Mouse (Mus musculus): ENCODE measurements around the gene Slc5a5. TPM values are rescaled to one million over a fixed set of nuclear protein-coding genes. Genes with fewer than 3 reads are reported as not detected.

The Slc5a5 gene
- polyA plus RNA-seq, 1 experiment from 2014 or later: 1.9 TPM

DNA sequence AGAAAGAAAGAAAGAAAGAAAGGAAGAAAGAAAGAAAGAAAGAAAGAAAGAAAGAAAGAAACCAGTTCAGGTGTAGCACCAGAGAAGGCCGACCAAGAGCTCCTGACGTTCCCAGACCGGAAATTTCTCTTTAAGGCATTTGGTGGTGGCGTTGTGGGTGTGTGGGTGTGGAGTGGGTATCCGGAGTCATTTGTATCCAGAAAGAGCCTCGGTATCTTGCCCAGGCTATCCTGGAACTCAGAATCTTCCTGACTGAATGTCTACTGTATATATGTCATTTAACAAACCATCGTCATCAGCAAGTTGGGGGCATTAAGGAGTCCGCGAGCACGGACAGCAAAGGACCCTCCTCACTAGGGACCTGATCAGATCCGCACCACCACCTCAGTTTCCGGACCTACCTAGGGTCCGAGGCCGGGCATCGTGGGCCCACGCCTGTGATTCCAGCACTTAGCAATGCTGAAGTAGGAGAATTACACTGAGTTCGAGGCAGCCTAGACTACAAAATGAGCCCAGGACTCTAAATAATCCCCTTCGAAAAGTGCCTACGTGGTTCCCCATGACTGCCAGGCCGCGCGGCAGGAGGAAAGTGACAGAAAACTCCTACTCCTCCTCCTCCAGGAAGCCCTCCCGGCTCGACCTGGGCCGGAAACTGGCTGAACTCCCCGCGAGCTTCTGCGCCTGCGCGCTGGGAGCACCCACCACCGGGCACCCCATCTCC is 19.8 kb downstream of the Slc5a5 start:
- peak overlapping the region; percentile 72 for H3K9ac ChIP-seq
- no peaks in the 10 kb centered on the region for H3K9me3 ChIP-seq
- peak overlapping the region; percentile 91 for H3K27ac ChIP-seq (replicated peaks)
- no peaks in the 10 kb centered on the region for H3K27me3 ChIP-seq
- H3K4me1 ChIP-seq (replicated peaks): peaks cover 43% of the 10 kb centered on the region
- peaks cover 4% of the 10 kb centered on the region; the same call in 1 of the 2 replicates for H3K36me3 ChIP-seq
- H3K4me2 ChIP-seq: peak overlapping the region; percentile 97
- WGBS: 7% methylated on average over 31 of the region's 31 CpGs
- no peak for ATAC-seq (ENCODE audit: low FRiP score, low read depth)
- H3K4me3 ChIP-seq: peak overlapping the region; percentile 86

DNA sequence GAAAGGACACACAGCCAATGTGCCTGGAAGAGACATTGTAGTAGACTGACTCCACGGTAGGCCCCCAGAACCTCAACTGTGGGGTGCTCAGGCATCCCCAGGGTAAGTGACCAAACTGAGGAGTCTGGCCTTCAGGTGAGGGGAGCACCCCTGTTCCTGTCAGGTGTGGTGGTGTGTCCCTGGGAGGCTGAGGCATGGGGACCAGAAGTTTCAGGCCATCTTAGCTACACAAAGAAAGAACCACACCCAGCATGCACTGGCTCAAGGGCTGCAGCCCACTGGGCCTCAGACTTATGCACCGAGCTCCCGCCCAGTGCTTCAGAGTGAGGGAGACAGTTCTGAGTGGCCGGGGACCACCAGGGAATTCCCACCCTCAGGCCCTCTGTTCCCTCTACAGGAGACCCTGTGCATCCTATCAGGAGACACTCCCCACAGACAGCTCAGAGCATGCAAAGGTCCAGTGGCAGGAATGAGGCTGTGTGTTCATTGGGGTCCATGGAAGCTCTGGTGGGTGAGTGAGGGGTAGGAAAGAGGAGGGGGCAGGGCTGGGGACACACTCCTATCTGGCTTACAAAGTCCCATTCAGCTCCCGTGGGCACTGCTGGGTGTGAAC is 21.3 kb downstream of the Slc5a5 start:
- WGBS: 87% methylated on average over 5 of the region's 5 CpGs
- H3K9ac ChIP-seq: no peak overlapping the region
- ATAC-seq (ENCODE audit: low FRiP score, low read depth): no peak
- peaks cover 6% of the 10 kb centered on the region; the same call in 1 of the 2 replicates for H3K36me3 ChIP-seq
- H3K4me2 ChIP-seq: no peak overlapping the region
- H3K27me3 ChIP-seq: no peaks in the 10 kb centered on the region
- no peak overlapping the region for H3K27ac ChIP-seq (replicated peaks)
- H3K4me1 ChIP-seq (replicated peaks): peaks cover 49% of the 10 kb centered on the region
- H3K4me3 ChIP-seq: no peak overlapping the region
- H3K9me3 ChIP-seq: no peaks in the 10 kb centered on the region

DNA sequence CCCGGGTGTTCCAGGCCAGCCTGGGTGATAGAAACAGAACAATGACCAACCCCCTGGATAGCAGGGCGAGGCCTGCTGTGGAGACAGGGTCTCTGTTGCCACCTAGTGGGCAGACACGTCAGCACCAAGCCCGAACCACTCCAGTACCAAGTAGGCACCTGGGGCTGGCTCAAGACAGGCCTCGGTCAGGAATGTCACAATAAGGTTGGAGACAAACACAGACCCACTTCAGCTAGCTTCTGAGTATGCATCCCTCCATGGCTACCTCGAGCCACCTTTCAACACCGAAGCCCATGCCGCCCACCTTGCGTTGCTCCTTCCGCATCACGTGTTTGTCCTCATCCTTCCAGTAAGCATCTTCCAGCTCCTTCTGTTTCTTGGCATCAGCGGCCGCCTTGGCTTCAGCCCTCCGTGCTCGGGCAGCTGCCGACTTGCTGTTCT is 22.9 kb downstream of the Slc5a5 start:
- ATAC-seq (ENCODE audit: low FRiP score, low read depth): no peak
- peaks cover 62% of the 10 kb centered on the region for H3K4me1 ChIP-seq (replicated peaks)

DNA sequence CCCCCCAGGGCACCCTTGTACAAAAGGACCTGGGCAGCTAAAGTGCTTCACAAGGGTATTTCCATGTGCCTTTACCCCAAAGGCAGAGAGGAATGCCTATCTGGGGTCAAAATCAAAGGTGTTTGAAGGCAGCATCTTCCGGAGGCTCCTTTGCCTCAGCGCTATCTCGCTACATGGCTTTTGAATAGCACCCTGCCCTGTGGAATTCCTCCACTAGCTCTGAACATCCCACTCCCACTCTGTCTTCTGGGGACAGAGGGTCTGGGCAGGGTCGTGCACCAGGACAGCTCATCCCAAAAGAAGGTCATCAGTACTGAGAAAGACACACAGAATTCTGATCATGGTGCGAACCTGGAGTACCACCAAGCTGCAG is 23.4 kb downstream of the Slc5a5 start:
- H3K36me3 ChIP-seq: peaks cover 6% of the 10 kb centered on the region; the same call in 1 of the 2 replicates
- H3K27ac ChIP-seq (replicated peaks): peak overlapping the region; percentile 69
- H3K4me3 ChIP-seq: no peak overlapping the region
- no peaks in the 10 kb centered on the region for H3K27me3 ChIP-seq
- H3K9ac ChIP-seq: peak overlapping the region; percentile 31; the same call in 1 of the 2 replicates
- peak overlapping the region; percentile 22 for H3K4me2 ChIP-seq
- peaks cover 62% of the 10 kb centered on the region for H3K4me1 ChIP-seq (replicated peaks)
- 38% methylated on average over 5 of the region's 5 CpGs for WGBS
- no peak for ATAC-seq (ENCODE audit: low FRiP score, low read depth)
- no peaks in the 10 kb centered on the region for H3K9me3 ChIP-seq

More for the DNA sequence above, 22.9 kb downstream of the Slc5a5 start:
- H3K4me2 ChIP-seq: peak overlapping the region; percentile 22; the same call in 1 of the 2 replicates
- peaks cover 6% of the 10 kb centered on the region; the same call in 1 of the 2 replicates for H3K36me3 ChIP-seq
- H3K4me3 ChIP-seq: no peak overlapping the region
- peak overlapping the region; percentile 69 for H3K27ac ChIP-seq (replicated peaks)
- WGBS: 44% methylated on average over 16 of the region's 16 CpGs
- H3K9me3 ChIP-seq: no peaks in the 10 kb centered on the region
- H3K27me3 ChIP-seq: no peaks in the 10 kb centered on the region
- peak overlapping the region; percentile 31; the same call in 1 of the 2 replicates for H3K9ac ChIP-seq

DNA sequence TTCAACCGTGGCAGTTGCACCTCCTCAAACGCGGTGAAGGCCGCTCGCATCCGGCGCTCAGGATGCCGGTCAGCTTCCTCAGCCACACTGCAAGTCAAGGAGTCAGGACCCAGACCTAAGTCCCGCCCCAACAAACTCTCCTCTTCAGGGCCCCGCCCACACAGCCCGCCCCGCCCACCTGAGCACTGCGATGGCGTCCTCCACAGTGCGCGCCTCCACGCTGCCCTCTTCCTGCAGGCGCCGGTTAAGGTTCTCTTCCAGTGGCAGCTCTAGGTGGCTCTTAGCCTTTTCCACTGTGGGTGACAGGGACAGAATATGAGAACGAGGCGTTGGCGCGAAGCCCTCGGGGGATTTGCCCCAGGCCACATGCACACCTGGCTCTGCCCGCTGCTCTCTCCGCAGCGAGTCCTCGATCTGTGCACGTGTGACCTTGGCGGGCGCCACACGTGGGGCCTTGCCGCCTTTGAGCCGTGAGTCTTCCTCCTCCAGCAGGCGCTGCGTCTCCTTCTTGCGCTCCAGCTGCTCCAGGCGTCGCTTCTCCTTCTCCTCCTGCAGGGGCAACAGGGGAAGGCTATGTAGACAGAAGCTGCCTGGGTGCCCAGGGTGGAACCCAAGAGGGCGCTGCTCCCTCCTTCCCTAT is 23.9 kb downstream of the Slc5a5 start:
- Histone ChIP-seq H3K36me3 (peaks cover 6% of the 10 kb centered on the region; the same call in 1 of the 2 replicates), H3K4me1 (replicated peaks) (peaks cover 65% of the 10 kb centered on the region), H3K9me3 (no peaks in the 10 kb centered on the region), H3K27ac (replicated peaks) (peak overlapping the region; percentile 69), H3K9ac (0 out of 2 replicates have a peak overlapping the region, but pooled peaks have one; percentile 31), H3K4me2 (peak overlapping the region; percentile 22), H3K4me3 (no peak overlapping the region), H3K27me3 (no peaks in the 10 kb centered on the region)
- no peak for ATAC-seq (ENCODE audit: low FRiP score, low read depth)
- 16% methylated on average over 40 of the region's 40 CpGs for WGBS

DNA sequence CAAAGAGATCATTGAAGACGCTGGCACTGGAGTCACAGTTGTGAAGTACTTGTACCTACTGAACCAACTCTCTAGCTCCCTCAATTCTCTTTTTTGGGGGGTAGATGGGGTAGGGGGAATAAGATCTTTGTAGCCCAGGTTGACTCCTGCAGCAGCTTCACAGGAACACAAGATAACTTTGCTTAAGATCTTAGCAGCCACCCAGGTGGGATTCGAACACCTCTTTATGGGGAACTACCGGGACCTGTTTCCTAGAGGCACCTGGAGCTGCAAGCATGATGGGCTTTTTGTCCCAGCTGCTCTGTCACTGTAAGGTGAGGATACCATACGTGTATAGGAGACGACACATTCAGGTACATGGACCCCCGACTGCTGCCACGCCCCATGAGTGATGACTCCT is 26.0 kb downstream of the Slc5a5 start:
- H3K9ac ChIP-seq: no peak overlapping the region
- no peak for ATAC-seq (ENCODE audit: low FRiP score, low read depth)
- peak overlapping the region; percentile 95 for H3K27ac ChIP-seq (replicated peaks)
- peaks cover 72% of the 10 kb centered on the region for H3K4me1 ChIP-seq (replicated peaks)
- H3K4me3 ChIP-seq: no peak overlapping the region
- peaks cover 6% of the 10 kb centered on the region; the same call in 1 of the 2 replicates for H3K36me3 ChIP-seq
- no peaks in the 10 kb centered on the region for H3K9me3 ChIP-seq
- H3K27me3 ChIP-seq: no peaks in the 10 kb centered on the region
- peak overlapping the region; percentile 94; the same call in 1 of the 2 replicates for H3K4me2 ChIP-seq
- 85% methylated on average over 7 of the region's 7 CpGs for WGBS

DNA sequence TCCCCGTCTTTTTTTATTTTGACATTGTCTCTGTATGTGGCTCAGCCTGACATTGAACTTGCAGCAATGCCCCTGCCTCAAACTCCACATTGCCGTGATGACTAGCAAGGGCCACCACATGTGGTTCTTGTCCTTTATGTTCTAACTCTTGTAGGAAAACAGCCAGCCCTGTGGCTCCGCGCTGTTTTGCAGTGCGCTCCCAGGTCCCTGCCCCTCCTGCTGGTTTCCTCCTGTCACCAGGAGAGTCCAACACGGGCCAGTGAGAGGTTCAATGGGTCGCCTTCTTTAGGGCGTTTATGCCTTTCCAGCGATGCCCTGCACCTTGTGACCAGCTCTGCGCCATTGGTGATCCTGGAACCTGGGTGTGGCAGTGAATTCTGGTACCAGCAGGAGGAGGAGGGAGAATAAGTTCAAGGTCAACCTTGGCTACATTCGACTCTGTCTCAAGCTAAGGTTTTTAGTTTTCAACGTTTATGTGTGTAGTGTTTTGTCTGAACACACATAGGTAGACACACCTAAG is 26.5 kb downstream of the Slc5a5 start:
- H3K4me1 ChIP-seq (replicated peaks): peaks cover 72% of the 10 kb centered on the region
- peak overlapping the region; percentile 42 for H3K9ac ChIP-seq
- H3K27ac ChIP-seq (replicated peaks): peak overlapping the region; percentile 95
- H3K4me2 ChIP-seq: peak overlapping the region; percentile 94
- 6% methylated on average over 12 of the region's 12 CpGs for WGBS
- peaks cover 6% of the 10 kb centered on the region; the same call in 1 of the 2 replicates for H3K36me3 ChIP-seq
- no peaks in the 10 kb centered on the region for H3K9me3 ChIP-seq
- no peaks in the 10 kb centered on the region for H3K27me3 ChIP-seq
- H3K4me3 ChIP-seq: peak overlapping the region; percentile 48
- peak; percentile 5 for ATAC-seq (ENCODE audit: low FRiP score, low read depth)

DNA sequence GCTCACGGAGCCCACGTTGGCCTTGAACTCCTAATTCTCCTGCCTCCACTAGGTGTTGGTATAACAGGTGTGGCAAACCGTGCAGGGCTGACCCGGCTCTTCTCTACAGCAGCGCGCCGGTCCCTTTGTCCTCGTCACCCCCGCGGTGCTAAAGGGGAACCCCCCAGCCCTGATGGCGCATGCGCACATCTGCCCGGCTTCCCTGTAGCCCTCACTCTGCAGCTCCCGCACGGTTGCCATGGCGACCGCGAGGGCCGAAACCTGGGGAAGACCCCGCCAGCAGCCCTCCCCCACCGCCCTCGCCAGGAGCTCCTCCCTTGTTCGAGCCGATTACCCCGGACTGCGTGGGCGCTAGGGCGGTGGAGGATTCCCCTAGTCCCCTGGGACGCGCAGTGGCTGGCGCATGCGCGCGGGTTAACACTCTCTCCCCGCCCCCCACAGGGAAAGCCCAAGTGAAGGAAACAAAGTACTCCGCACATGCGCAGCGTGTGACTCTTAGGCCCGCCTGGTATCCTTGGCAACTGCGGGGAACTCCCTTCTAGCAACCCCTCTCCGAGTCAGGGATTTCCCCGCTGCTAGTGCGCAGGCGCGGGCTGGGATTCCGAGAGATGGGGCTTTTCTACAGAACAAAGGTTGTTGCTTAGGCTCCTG is 27.1 kb downstream of the Slc5a5 start:
- H3K9me3 ChIP-seq: no peaks in the 10 kb centered on the region
- peak overlapping the region; percentile 94 for H3K4me2 ChIP-seq
- H3K27me3 ChIP-seq: no peaks in the 10 kb centered on the region
- 0% methylated on average over 46 of the region's 46 CpGs for WGBS
- H3K36me3 ChIP-seq: peaks cover 6% of the 10 kb centered on the region; the same call in 1 of the 2 replicates
- H3K4me1 ChIP-seq (replicated peaks): peaks cover 72% of the 10 kb centered on the region
- peak; percentile 89 for ATAC-seq (ENCODE audit: low FRiP score, low read depth)
- H3K27ac ChIP-seq (replicated peaks): peak overlapping the region; percentile 95
- H3K9ac ChIP-seq: peak overlapping the region; percentile 56
- H3K4me3 ChIP-seq: peak overlapping the region; percentile 48

DNA sequence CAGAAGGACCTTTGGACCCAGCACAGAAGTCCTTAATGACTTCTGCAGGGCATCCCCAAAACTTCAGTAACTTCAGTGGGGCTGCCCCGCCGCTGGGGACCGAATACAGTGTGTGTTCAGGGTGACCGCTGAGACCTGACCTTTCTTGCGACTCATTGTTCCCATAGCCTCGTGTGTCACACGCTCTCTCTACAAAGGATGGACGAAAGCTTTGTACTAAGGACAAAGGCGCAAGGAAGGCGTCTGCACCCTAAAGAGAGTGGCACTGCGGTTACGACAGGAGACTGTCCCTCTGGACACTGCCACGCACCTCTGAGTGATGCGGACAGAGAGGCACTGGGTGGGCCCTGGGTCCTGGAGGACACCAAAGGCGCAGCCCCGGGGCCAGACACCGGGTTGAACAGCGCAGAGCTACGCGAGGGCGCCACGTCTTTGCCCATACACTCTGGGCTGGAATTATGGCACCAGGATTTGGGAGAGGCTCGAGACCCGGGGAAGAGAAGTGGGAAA is 27.8 kb downstream of the Slc5a5 start:
- peak; percentile 17 for ATAC-seq (ENCODE audit: low FRiP score, low read depth)
- peak overlapping the region; percentile 95 for H3K27ac ChIP-seq (replicated peaks)
- peaks cover 70% of the 10 kb centered on the region for H3K4me1 ChIP-seq (replicated peaks)

DNA sequence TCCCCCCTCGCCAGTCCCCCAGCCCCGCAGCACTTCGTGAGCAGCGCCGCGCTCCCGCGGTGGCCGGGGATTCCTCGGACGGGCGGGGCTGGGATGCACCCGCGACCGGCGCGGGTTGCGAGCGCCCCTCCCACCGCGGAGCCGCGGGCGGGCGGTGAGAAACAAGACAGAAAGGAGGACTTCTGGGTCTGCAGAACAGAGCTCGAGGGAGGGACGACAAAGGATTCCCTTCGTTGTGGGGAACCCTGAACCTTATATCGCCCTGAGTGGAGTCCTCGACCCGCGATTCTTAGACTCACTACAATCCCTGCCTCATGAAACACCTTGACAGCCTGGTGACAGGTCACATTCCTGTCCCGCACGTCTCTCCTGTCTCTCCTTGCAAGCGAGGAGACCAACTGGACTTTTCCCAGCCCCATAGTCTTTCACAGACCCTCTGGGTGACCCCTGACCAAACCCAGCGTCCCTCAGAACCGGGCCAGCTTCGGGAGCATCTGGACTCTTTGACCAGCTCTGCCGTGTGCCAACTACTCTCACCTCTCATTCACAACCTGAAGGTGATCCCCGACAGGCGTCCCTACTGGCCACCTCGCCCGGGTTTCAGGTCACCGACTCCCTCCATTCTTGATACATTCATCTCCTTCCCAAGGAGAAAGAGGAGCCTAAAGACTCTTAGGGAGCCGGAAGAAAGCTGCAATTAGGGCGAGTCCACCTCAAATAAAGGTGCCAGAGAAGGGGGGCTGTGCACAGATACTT is 28.4 kb downstream of the Slc5a5 start:
- Histone ChIP-seq H3K4me1 (replicated peaks) (peaks cover 64% of the 10 kb centered on the region), H3K9ac (peak overlapping the region; percentile 56), H3K4me2 (peak overlapping the region; percentile 94), H3K4me3 (peak overlapping the region; percentile 48), H3K27ac (replicated peaks) (peak overlapping the region; percentile 95), H3K27me3 (no peaks in the 10 kb centered on the region), H3K9me3 (no peaks in the 10 kb centered on the region), H3K36me3 (peaks cover 6% of the 10 kb centered on the region; the same call in 1 of the 2 replicates)
- under 1% methylated on average over 46 of the region's 46 CpGs for WGBS
- no peak for ATAC-seq (ENCODE audit: low FRiP score, low read depth)

More for the DNA sequence above, 27.8 kb downstream of the Slc5a5 start:
- H3K27me3 ChIP-seq: no peaks in the 10 kb centered on the region
- peak overlapping the region; percentile 56 for H3K9ac ChIP-seq
- peak overlapping the region; percentile 48 for H3K4me3 ChIP-seq
- under 1% methylated on average over 24 of the region's 24 CpGs for WGBS
- H3K36me3 ChIP-seq: peaks cover 6% of the 10 kb centered on the region; the same call in 1 of the 2 replicates
- no peaks in the 10 kb centered on the region for H3K9me3 ChIP-seq
- peak overlapping the region; percentile 94 for H3K4me2 ChIP-seq
